Mouse (Mus musculus) adrenal gland, postnatal 4 days (tissue): Measurements from ENCODE around the gene Hoxb2. TPM values are rescaled to one million over a fixed set of nuclear protein-coding genes. Genes with fewer than 3 reads are reported as not detected.

ENCODE experiments used
- DNase-seq, 2 experiments: peaks; one replicate each; pipeline ENCODE4 v3.0.0; 2021 to 2022; ENCODE audit warnings: low spot score in 2 of 2, mixed read lengths in 2 of 2
- total RNA-seq, 2 experiments: library from RNA; stranded (reverse); gene quantifications; 2 replicates each; pipeline ENCODE4 v1.2.3; 2021

Hoxb2 gene
- total RNA-seq, 2 experiments from 2014 or later: 21.0 to 26.0 TPM

- DNase-seq: no peak
Measured at GRCm38 (mm10) chr11:96349491-96350340, 609 bp upstream of the Hoxb2 start.

GRCm38 (mm10) chr11:96350791-96351190 is 466 bp downstream of the Hoxb2 start:
- no peak for DNase-seq

GRCm38 (mm10) chr11:96351312-96351711 is 987 bp downstream of the Hoxb2 start:
- no peak for DNase-seq

GRCm38 (mm10) chr11:96351831-96352230 is 1.5 kb downstream of the Hoxb2 start:
- no peak for DNase-seq

GRCm38 (mm10) chr11:96352691-96353521 is 2.6 kb downstream of the Hoxb2 start:
- DNase-seq: no peak

- DNase-seq: no peak
Measured at GRCm38 (mm10) chr11:96353522-96353841, 3.2 kb downstream of the Hoxb2 start.

- no peak for DNase-seq
Measured at GRCm38 (mm10) chr11:96353939-96354338, 3.6 kb downstream of the Hoxb2 start.

- no peak for DNase-seq
Measured at GRCm38 (mm10) chr11:96354376-96354775, 4.1 kb downstream of the Hoxb2 start.

- DNase-seq: no peak
Measured at GRCm38 (mm10) chr11:96354801-96355311, 4.5 kb downstream of the Hoxb2 start.

- DNase-seq: no peak
Measured at GRCm38 (mm10) chr11:96363807-96364206, 13.5 kb downstream of the Hoxb2 start.

- no peak for DNase-seq
Measured at GRCm38 (mm10) chr11:96365441-96366091, 15.2 kb downstream of the Hoxb2 start, which contains the start of gene Hoxb1. Hoxb1 (plus strand) TSS chr11:96365752.

- no peak for DNase-seq
Measured at GRCm38 (mm10) chr11:96366092-96367041, 16.0 kb downstream of the Hoxb2 start.

- DNase-seq: no peak
Measured at GRCm38 (mm10) chr11:96367141-96367540, 16.8 kb downstream of the Hoxb2 start.

GRCm38 (mm10) chr11:96368686-96369085 is 18.4 kb downstream of the Hoxb2 start:
- DNase-seq: no peak

GRCm38 (mm10) chr11:96369140-96369539 is 18.8 kb downstream of the Hoxb2 start:
- DNase-seq: no peak

- DNase-seq: no peak
Measured at GRCm38 (mm10) chr11:96371726-96372125, 21.4 kb downstream of the Hoxb2 start.

- DNase-seq: no peak
Measured at GRCm38 (mm10) chr11:96372519-96372918, 22.2 kb downstream of the Hoxb2 start.

GRCm38 (mm10) chr11:96374810-96375209 is 24.5 kb downstream of the Hoxb2 start:
- DNase-seq: no peak

- DNase-seq: no peak
Measured at GRCm38 (mm10) chr11:96383381-96383780, 33.1 kb downstream of the Hoxb2 start.

- DNase-seq: no peak
Measured at GRCm38 (mm10) chr11:96387635-96388034, 37.3 kb downstream of the Hoxb2 start.
